Mouse (Mus musculus) liver, embryonic 15.5 days (tissue): ENCODE measurements around the gene Ncoa1. TPM values are rescaled to one million over a fixed set of nuclear protein-coding genes. Genes with fewer than 3 reads are reported as not detected.

Source experiments
- ATAC-seq: fragments of 200-750 bp; cut with Nextera tagmentation; 2 replicates; pipeline ENCODE4 v1.8.0; 2017; ENCODE audit warnings: moderate number of reproducible peaks, mild to moderate bottlenecking, moderate library complexity; ENCODE audit not compliant: insufficient read depth
- H3K27ac ChIP-seq: fragments of 300-500 bp; sonication (generic); replicated peaks from 2 replicates; pipeline ENCODE4 v1.5.1; 2015; ENCODE audit warnings: mild to moderate bottlenecking, inconsistent platforms
- H3K27me3 ChIP-seq: fragments of 300-500 bp; sonication (generic); 2 replicates; pipeline ENCODE4 v1.6.1; 2015; ENCODE audit warnings: mild to moderate bottlenecking, inconsistent platforms
- H3K36me3 ChIP-seq: fragments of 300-500 bp; sonication (generic); replicated peaks from 2 replicates; pipeline ENCODE4 v1.6.1; 2015; ENCODE audit warnings: moderate library complexity, mild to moderate bottlenecking, inconsistent platforms
- H3K4me1 ChIP-seq: fragments of 300-500 bp; sonication (generic); replicated peaks from 2 replicates; pipeline ENCODE4 v1.6.1; 2015; ENCODE audit warnings: inconsistent platforms
- H3K4me2 ChIP-seq: fragments of 300-500 bp; sonication (generic); 2 replicates; pipeline ENCODE4 v1.6.1; 2015; ENCODE audit warnings: moderate library complexity, mild to moderate bottlenecking, inconsistent platforms
- H3K4me3 ChIP-seq: fragments of 300-500 bp; sonication (generic); replicated peaks from 2 replicates; pipeline ENCODE4 v1.5.1; 2015; ENCODE audit warnings: mild to moderate bottlenecking, inconsistent platforms
- H3K9ac ChIP-seq: fragments of 300-500 bp; sonication (generic); 2 replicates; pipeline ENCODE4 v1.6.1; 2015; ENCODE audit warnings: moderate library complexity, mild to moderate bottlenecking, inconsistent platforms
- H3K9me3 ChIP-seq: fragments of 300-500 bp; sonication (generic); replicated peaks from 2 replicates; pipeline ENCODE4 v1.6.1; 2016; ENCODE audit warnings: inconsistent platforms
- WGBS: fragments of 180-500 bp; shearing (Covaris S2); methylation state at CpG from one replicate; pipeline ENCODE4 v1.1.7; 2015; ENCODE audit warnings: mixed read lengths; ENCODE audit not compliant: insufficient replicate concordance; 5-methylcytosine and 5-hydroxymethylcytosine counted together
- polyA plus RNA-seq: library from polyadenylated mRNA; unstranded; fragments of >200 nt; fragmentation: Nextera tagmentation; extraction: Ambion mirVana; gene quantifications from 2 replicates; pipeline ENCODE4 v1.2.1, GENCODE M21; 2015

The Ncoa1 gene
- polyA plus RNA-seq = 1.3 and 1.5 TPM in 2 replicates

DNA sequence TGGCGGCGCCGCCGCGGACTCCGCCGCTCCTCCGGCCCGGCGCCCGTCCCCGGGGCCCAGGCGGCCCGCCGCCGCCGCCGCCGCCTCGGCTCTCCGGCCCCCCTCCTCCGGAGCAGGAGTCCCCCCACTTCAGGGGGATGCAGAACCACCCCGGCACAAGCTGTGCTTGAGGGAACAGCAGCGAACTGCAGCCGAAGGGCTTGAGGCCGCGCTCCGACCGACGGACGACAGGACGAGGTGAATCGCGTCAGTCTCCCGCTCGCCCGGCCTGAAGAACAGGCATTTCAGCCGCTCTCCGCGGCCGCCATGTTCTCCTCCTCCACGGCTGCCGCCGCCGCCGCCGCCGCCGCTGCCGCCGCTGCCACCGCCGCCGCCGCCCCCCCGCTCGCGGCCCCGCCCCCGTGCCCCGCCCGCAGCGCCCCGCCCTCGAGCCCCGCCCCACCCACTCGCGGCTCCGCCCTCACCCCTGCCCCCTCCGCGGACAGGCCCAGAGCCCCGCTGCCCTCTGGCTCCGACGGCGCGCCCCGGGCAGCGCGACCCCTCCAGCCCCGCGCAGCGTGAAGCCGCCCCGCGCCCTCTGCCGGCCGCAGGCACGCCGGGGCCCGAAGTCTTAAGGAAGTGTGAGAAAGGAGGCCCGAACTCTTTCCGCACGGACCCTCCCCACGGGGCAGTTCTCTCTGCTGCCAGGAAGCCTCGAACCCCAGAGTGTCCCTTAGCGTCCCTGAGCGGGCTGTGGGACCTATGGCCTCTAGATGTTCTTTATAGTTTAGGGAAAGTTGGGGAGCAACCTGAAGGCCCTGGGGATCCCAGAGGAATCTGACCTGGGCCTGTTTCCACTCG lies at the start of gene Ncoa1:
TSS of gene Ncoa1 (minus strand) at position 351 of the 840 bp plus-strand sequence.
- H3K27ac ChIP-seq = peak within 1 kb of the TSS; percentile 61; the same call in 1 of the 2 replicates

DNA sequence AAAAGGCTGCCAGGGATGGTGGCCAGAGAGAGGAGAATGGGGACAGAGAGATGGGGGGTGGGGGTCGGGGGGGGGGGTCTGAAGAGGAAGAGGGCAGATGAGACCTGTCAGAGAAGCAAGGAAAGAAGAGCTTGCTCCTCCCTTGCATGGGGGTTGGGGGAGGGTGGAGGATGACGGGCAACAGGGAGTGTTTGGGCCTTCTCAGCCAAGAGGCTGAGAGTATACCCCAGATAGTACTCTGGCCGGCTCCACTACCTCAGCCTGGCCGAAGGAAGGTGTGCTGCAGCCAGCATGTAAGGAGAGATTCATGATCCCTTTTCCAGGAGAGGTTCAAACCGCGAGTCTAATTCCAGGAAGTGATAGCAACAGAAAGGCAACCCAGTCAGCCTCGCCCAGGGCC lies 47.6 kb upstream of the Ncoa1 start:
- Histone ChIP-seq H3K4me3 (no peak overlapping the region), H3K4me1 (no peaks in the 10 kb centered on the region), H3K9me3 (no peaks in the 10 kb centered on the region), H3K9ac (no peak overlapping the region), H3K36me3 (no peaks in the 10 kb centered on the region), H3K4me2 (no peak overlapping the region), H3K27ac (no peak overlapping the region), H3K27me3 (no peaks in the 10 kb centered on the region; the same call in 1 of the 2 replicates)
- 26% methylated on average over 7 of the region's 7 CpGs for WGBS
- ATAC-seq = no peak

More for the DNA sequence above, at the start of gene Ncoa1:
- Histone ChIP-seq H3K4me1 (peaks cover 22% of the 10 kb centered on the region), H3K4me3 (peak within 1 kb of the TSS; percentile 81), H3K36me3 (no peaks in the 10 kb centered on the region), H3K9ac (peak within 1 kb of the TSS; percentile 74), H3K27me3 (peaks cover 80% of the 10 kb centered on the region), H3K9me3 (no peaks in the 10 kb centered on the region), H3K4me2 (peak within 1 kb of the TSS; percentile 91)
- ATAC-seq = peak; percentile 80
- under 1% methylated on average over 70 of the region's 98 CpGs for WGBS

- no peak for ATAC-seq
- no peaks in the 10 kb centered on the region for H3K9me3 ChIP-seq
- 59% methylated on average over 9 of the region's 9 CpGs for WGBS
- H3K4me1 ChIP-seq = no peaks in the 10 kb centered on the region
- H3K27ac ChIP-seq = no peak overlapping the region
- no peak overlapping the region for H3K9ac ChIP-seq
- H3K36me3 ChIP-seq = no peaks in the 10 kb centered on the region
- no peak overlapping the region for H3K4me3 ChIP-seq
- no peak overlapping the region for H3K4me2 ChIP-seq
- H3K27me3 ChIP-seq = no peaks in the 10 kb centered on the region; the same call in 1 of the 2 replicates
Observed at GRCm38 (mm10) chr12:4523688-4524298, 46.8 kb upstream of the Ncoa1 start.

DNA sequence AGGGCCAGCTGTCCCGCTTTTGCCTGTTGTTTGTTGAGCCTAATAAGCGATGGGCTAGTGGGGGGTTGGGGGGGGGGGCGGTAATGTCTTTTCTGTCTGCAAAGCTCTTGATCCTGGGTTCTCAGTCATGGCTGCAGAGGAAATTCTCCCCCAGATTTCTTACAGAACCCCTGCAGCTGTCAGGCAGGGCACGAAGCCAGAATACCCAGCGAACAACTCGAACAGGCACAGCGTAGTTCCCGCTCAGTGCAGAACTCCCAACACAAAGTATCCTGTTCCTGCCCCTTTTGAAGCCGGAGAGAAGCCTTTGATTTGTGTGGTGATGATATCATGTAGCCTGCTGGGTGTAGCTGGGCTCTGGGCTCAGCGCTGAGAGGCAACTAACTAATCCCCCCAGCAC lies 46.2 kb upstream of the Ncoa1 start:
- no peaks in the 10 kb centered on the region for H3K4me1 ChIP-seq
- no peak overlapping the region for H3K4me3 ChIP-seq
- ATAC-seq = no peak
- no peak overlapping the region for H3K27ac ChIP-seq
- H3K36me3 ChIP-seq = no peaks in the 10 kb centered on the region
- no peaks in the 10 kb centered on the region for H3K9me3 ChIP-seq
- no peak overlapping the region for H3K9ac ChIP-seq
- no peaks in the 10 kb centered on the region; the same call in 1 of the 2 replicates for H3K27me3 ChIP-seq
- H3K4me2 ChIP-seq = no peak overlapping the region
- 42% methylated on average over 10 of the region's 10 CpGs for WGBS

DNA sequence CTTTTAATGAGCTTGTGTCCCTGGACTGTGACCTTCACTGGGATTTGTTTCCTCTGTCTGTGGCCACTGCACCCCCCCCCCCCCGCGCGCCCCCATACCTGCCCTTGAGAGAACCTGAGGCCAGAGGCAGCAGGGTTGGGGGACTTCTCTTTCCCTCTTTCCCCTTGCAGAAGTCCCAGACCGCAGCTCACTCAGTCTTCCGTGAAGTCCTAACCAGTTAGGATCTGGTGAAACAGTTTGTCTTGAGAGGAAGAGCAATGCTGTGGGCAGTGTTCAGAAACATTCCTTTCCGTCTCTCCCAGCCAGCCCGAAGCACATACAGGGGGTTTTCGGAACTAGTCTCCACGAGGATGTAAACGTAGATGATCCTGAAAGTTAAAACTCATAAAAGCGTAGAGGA lies 42.0 kb upstream of the Ncoa1 start:
- Histone ChIP-seq H3K9ac (no peak overlapping the region), H3K36me3 (no peaks in the 10 kb centered on the region), H3K9me3 (no peaks in the 10 kb centered on the region), H3K4me3 (no peak overlapping the region), H3K4me1 (no peaks in the 10 kb centered on the region), H3K4me2 (no peak overlapping the region), H3K27ac (no peak overlapping the region), H3K27me3 (no peaks in the 10 kb centered on the region; the same call in 1 of the 2 replicates)
- WGBS = 61% methylated on average over 11 of the region's 11 CpGs
- ATAC-seq = no peak

- no peaks in the 10 kb centered on the region for H3K27me3 ChIP-seq
- 64% methylated on average over 12 of the region's 12 CpGs for WGBS
- no peak for ATAC-seq
- no peaks in the 10 kb centered on the region for H3K36me3 ChIP-seq
- no peaks in the 10 kb centered on the region for H3K4me1 ChIP-seq
- H3K27ac ChIP-seq = no peak overlapping the region
- no peaks in the 10 kb centered on the region for H3K9me3 ChIP-seq
- H3K9ac ChIP-seq = no peak overlapping the region
- no peak overlapping the region for H3K4me2 ChIP-seq
- H3K4me3 ChIP-seq = no peak overlapping the region
Observed at GRCm38 (mm10) chr12:4509591-4510061, 32.6 kb upstream of the Ncoa1 start.

GRCm38 (mm10) chr12:4508182-4508581 lies 31.2 kb upstream of the Ncoa1 start:
- H3K36me3 ChIP-seq = no peaks in the 10 kb centered on the region
- no peak overlapping the region for H3K4me3 ChIP-seq
- no peak overlapping the region for H3K9ac ChIP-seq
- H3K4me1 ChIP-seq = no peaks in the 10 kb centered on the region
- H3K4me2 ChIP-seq = no peak overlapping the region
- no peaks in the 10 kb centered on the region for H3K9me3 ChIP-seq
- H3K27ac ChIP-seq = no peak overlapping the region
- no peaks in the 10 kb centered on the region for H3K27me3 ChIP-seq
- no peak for ATAC-seq
- WGBS = 24% methylated on average over 1 of the region's 1 CpGs

DNA sequence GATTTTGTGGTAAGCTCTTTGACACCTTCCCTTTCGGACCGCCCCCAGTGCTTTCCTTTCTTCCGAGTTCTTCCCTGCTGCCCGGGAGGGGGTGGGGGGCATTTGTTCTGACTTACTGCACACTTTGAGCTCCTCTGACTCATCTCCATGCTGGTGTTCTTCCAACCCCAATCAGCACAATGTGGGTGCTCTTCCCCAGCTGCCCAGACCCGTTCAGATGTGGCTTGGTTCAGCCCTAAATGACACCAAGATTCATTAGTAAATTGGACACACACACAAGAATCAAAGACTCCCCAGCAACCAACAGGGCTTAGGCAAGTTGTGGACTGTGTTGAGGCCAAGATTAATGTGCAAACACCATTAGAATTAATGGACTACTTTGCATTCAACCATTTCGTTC lies 30.5 kb upstream of the Ncoa1 start:
- Histone ChIP-seq H3K9ac (no peak overlapping the region), H3K27ac (no peak overlapping the region), H3K4me1 (no peaks in the 10 kb centered on the region), H3K4me3 (no peak overlapping the region), H3K36me3 (no peaks in the 10 kb centered on the region), H3K27me3 (no peaks in the 10 kb centered on the region), H3K4me2 (no peak overlapping the region), H3K9me3 (no peaks in the 10 kb centered on the region)
- WGBS = 40% methylated on average over 6 of the region's 6 CpGs
- no peak for ATAC-seq

DNA sequence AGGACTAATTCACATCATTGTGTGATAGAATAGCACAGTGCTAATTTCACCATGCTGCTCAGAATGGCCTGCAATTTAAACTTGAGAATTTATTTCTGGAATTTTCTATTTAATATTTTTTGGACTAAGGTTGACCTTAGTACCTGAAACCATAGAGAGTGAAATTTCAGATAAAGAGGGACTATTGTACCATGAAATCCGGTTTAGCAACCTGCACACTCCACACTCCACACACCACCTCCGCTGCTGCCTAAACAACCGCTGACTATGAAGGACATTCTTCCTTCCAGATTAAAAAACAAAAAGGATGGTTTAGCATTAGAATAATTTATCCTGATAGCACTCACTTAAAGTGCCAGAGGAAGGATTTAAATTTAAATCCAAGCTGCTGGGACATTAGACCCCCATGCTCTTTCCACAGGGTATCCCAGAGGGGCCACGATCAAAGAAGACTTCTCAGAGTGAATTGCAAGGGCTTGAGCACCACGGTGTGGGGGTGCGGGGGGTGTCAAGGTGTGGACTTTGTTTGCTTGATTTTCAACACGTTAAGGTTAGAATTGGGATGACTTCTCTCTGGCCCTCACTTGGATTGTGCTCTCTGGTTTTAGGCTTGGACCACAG lies 29.9 kb upstream of the Ncoa1 start:
- Histone ChIP-seq H3K4me2 (no peak overlapping the region), H3K9me3 (no peaks in the 10 kb centered on the region), H3K27ac (no peak overlapping the region), H3K36me3 (no peaks in the 10 kb centered on the region), H3K9ac (no peak overlapping the region), H3K27me3 (no peaks in the 10 kb centered on the region), H3K4me3 (no peak overlapping the region), H3K4me1 (peaks cover 4% of the 10 kb centered on the region)
- WGBS = 48% methylated on average over 7 of the region's 7 CpGs
- ATAC-seq = no peak

DNA sequence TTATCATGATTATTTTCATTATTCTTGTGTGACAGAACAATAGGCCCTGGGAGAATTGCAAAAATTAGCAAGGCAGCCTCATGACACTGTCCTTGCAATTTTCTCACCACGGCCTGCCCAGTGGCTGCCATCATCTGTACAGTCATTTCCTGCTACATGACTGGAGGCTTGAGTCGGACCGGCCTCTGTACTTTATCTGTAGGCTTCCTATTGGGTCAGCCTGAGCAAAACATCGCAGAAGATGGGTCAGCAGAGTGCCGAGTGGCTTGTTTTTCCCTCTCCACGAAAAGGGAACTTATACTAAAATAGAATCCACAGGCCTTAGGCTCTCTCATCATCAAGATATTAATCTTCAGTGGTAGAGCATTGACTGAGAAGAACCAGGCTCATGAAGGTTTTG lies 28.3 kb upstream of the Ncoa1 start:
- H3K4me2 ChIP-seq = no peak overlapping the region
- H3K27ac ChIP-seq = no peak overlapping the region
- H3K4me3 ChIP-seq = no peak overlapping the region
- no peak overlapping the region for H3K9ac ChIP-seq
- H3K4me1 ChIP-seq = peaks cover 12% of the 10 kb centered on the region
- WGBS = 9% methylated on average over 6 of the region's 6 CpGs
- H3K36me3 ChIP-seq = no peaks in the 10 kb centered on the region
- no peak for ATAC-seq
- H3K27me3 ChIP-seq = no peaks in the 10 kb centered on the region
- no peaks in the 10 kb centered on the region for H3K9me3 ChIP-seq

DNA sequence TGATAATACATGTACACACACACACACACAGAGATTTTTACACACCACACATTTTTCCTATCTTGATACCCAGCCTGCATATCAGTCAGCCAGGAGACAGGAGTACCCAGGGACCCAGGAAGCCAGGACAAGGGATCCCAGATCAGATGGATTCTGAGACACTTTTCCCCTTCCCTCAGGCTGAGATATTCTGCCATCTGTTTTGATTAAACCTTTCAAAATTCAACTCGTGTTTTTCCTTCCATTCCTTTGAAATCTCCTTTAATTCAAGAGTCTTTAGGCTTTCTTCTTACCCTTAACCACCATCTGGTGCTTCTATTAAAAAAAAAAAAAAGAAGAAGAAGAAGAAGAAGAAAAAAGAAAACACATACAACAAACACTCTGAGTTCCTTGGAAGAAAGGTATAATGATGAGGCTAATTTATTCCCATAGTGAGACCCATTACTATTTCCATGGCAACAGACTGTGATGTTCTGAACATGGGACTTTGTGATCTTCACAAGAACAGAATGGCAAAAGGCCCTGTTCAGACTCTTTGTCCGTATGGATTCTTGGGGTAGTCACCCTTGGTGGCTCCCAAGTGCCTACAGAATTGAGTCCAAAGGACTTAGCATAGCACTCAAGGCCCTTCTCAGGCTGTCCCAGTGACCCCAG lies 26.8 kb upstream of the Ncoa1 start:
- ATAC-seq = no peak
- Histone ChIP-seq H3K27me3 (0 out of 2 replicates have a peak, but pooled peaks cover 3% of the 10 kb centered on the region), H3K27ac (no peak overlapping the region), H3K4me3 (no peak overlapping the region), H3K4me2 (no peak overlapping the region), H3K9ac (no peak overlapping the region), H3K9me3 (no peaks in the 10 kb centered on the region), H3K4me1 (peaks cover 12% of the 10 kb centered on the region), H3K36me3 (no peaks in the 10 kb centered on the region)
- 66% methylated on average over 2 of the region's 2 CpGs for WGBS
